Mouse (Mus musculus) C2C12 (cell line): ENCODE results near the gene Ttyh2.

ENCODE experiments used
- CEBPB ChIP-seq: IDR thresholded peaks from one replicate; pipeline ENCODE4 v1.6.1; 2011; ENCODE audit warnings: low read depth, mild to moderate bottlenecking, control low read depth, moderate library complexity
- CTCF ChIP-seq: IDR thresholded peaks from one replicate; pipeline ENCODE4 v1.5.1; 2011; ENCODE audit not compliant: control insufficient read depth, insufficient read depth, insufficient read length
- FOSL1 ChIP-seq: IDR thresholded peaks from one replicate; pipeline ENCODE4 v1.8.0; 2011; ENCODE audit warnings: mild to moderate bottlenecking, low read length; ENCODE audit not compliant: poor library complexity, insufficient read depth, severe bottlenecking
- MAX ChIP-seq: IDR thresholded peaks from one replicate; pipeline ENCODE4 v1.6.1; 2011; ENCODE audit warnings: mild to moderate bottlenecking, control low read depth
- MYOD1 ChIP-seq: IDR thresholded peaks from one replicate; pipeline ENCODE4 v1.6.1; 2011; ENCODE audit warnings: low read depth; ENCODE audit not compliant: control insufficient read depth, insufficient read length
- MYOG ChIP-seq: IDR thresholded peaks from one replicate; pipeline ENCODE4 v1.6.1; 2011; ENCODE audit not compliant: control insufficient read depth, insufficient read length; ENCODE audit errors: extremely low read depth
- USF1 ChIP-seq: IDR thresholded peaks from one replicate; pipeline ENCODE4 v1.6.1; 2011; ENCODE audit warnings: low read depth, mild to moderate bottlenecking, control low read depth, moderate library complexity

DNA sequence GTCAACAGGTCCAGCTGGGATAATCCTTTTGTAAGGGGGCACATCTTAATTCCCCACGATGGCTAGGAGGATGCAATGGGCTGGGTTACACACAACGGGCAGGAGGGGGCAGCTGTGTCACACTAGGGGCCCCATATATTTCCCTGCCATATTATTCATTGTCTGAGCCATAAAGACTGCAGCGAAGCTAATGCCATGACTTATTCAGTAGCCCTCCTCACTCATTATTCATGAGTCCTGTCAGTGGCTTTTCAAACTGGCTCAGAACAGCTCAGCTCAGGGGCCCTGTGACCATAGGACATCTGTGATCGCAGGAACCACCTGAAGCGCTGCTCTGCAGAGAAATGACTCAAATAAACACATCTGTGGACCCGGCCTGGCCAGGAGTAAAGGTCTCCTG lies 66.2 kb downstream of the Ttyh2 start:
- TF ChIP-seq CTCF (no peak), FOSL1 (no peak), USF1 (no peak), MAX (no peak), CEBPB (no peak), MYOG (no peak), MYOD1 (no peak)
